Mouse (Mus musculus): ENCODE measurements at regions not wholly inside any gene's neighbourhood (a gene's known extent, or its start where the extent isn't known, plus 50 kb on each side); places are given as distances from the start of the nearest gene placed in this dataset.
A peak's percentile ranks its signal among the peaks of the same experiment; 100 is the strongest.

DNA sequence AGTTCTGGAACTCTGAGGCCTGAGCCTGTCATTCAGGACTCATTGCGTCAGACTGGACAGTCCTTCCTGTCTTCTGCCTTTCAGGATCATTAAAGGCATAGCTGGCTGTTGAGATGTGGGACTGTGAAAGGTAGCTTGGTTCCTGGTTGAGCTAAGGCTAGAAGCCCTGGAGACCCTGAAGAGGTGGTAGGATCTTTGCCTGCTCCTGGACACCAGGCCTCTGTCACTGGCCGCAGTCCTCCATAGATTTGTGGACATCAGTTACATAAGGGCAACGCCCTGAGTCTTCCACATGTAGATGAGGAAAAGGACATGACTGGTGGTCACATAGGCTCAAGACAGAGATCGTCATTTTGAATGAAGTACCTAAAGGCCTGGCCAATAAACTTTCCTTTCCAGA, 127.9 kb downstream of the Opa1 start:
- Histone ChIP-seq H3K4me3 (no peak overlapping the region), H3K4me2 (no peak overlapping the region), H3K27ac (ENCODE audit: poor library complexity, severe bottlenecking) (no peak overlapping the region), H3K9me3 (replicated peaks) (no peaks in the 10 kb centered on the region), H3K27me3 (replicated peaks) (no peaks in the 10 kb centered on the region), H3K4me1 (replicated peaks) (0 out of 2 replicates have a peak, but pooled peaks cover 9% of the 10 kb centered on the region), H3K9ac (no peak overlapping the region), H3K36me3 (no peaks in the 10 kb centered on the region)
- ATAC-seq (ENCODE audit: insufficient number of reproducible peaks, low FRiP score), result no peak
- 89% methylated on average over 4 of the region's 4 CpGs for WGBS

DNA sequence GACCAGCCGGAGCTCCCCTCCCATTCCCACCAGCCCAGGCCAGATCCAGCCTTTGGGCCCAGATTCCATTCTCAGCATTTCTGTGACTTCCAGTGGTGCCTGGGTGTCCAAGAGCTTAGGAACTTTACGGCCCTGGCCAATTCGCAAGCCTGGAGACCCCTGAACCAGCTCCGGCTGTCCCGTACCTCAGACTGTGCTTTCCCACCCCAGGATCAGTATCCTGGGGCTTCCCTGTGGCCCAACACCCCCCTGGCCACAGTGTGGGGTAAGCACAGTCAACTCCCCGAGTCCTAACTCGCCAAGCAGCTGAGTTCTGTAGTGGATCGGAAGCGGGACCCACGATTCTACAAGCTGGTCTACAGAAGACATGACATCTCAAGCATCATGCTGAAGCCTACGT, 128.5 kb downstream of the Opa1 start:
- H3K4me1 ChIP-seq (replicated peaks), result peaks cover 15% of the 10 kb centered on the region; the same call in 1 of the 2 replicates
- H3K27me3 ChIP-seq (replicated peaks), result no peaks in the 10 kb centered on the region
- WGBS, result 85% methylated on average over 11 of the region's 11 CpGs

DNA sequence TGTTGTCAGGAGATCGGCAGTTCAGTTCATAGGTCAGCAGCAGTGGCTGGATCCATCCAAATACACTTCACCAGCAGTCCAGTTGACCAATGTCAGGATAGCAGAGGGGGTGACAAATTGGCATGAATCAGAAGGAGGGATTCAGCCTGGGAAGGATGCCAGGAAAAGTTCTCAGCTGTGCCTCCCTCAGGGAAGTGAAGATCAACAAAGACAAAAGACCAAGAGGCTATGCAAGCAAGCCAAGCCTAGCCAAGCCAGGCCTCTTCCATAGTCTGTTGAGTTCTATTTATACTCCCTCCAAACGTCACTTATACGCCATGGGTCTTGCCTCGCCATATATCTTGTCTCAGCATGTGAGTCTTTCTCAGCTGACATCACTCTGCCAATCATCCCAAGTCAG, 129.9 kb downstream of the Opa1 start:
- no peaks in the 10 kb centered on the region for H3K27me3 ChIP-seq (replicated peaks)
- ATAC-seq (ENCODE audit: insufficient number of reproducible peaks, low FRiP score), result no peak
- no peaks in the 10 kb centered on the region for H3K36me3 ChIP-seq
- H3K4me3 ChIP-seq, result no peak overlapping the region
- H3K9ac ChIP-seq, result no peak overlapping the region
- H3K4me1 ChIP-seq (replicated peaks), result peaks cover 15% of the 10 kb centered on the region; the same call in 1 of the 2 replicates
- H3K4me2 ChIP-seq, result no peak overlapping the region
- H3K9me3 ChIP-seq (replicated peaks), result no peaks in the 10 kb centered on the region
- WGBS, result 58% methylated on average over 4 of the region's 4 CpGs
- H3K27ac ChIP-seq (ENCODE audit: poor library complexity, severe bottlenecking), result no peak overlapping the region

More for the DNA sequence above, 128.5 kb downstream of the Opa1 start:
- H3K9me3 ChIP-seq (replicated peaks), result no peaks in the 10 kb centered on the region
- H3K9ac ChIP-seq, result no peak overlapping the region
- ATAC-seq (ENCODE audit: insufficient number of reproducible peaks, low FRiP score), result no peak
- no peak overlapping the region for H3K4me2 ChIP-seq
- no peaks in the 10 kb centered on the region for H3K36me3 ChIP-seq
- H3K27ac ChIP-seq (ENCODE audit: poor library complexity, severe bottlenecking), result no peak overlapping the region
- H3K4me3 ChIP-seq, result no peak overlapping the region

DNA sequence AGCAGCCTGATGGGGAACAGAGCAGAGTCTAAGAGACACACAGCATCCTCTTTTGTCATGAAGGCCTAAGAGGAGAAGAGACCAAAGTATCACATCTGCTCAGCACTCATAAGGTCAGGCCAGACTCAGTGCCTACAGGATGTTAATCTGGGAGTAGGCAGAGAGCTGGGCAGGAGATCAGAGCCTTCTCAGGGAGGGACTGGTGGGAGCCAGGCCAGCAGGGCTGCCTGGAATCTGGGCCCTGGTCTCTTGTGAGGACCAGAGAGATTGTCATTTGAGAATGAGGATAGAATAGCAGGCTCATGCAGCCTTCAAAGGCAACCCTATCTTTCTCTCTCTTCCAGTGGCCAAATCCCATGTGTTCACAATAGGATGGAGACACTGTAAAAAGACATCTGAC, 132.3 kb downstream of the Opa1 start:
- Histone ChIP-seq H3K9ac (no peak overlapping the region), H3K9me3 (replicated peaks) (no peaks in the 10 kb centered on the region), H3K4me2 (no peak overlapping the region), H3K27ac (ENCODE audit: poor library complexity, severe bottlenecking) (no peak overlapping the region), H3K4me1 (replicated peaks) (peaks cover 21% of the 10 kb centered on the region), H3K27me3 (replicated peaks) (no peaks in the 10 kb centered on the region), H3K36me3 (no peaks in the 10 kb centered on the region), H3K4me3 (no peak overlapping the region)
- ATAC-seq (ENCODE audit: insufficient number of reproducible peaks, low FRiP score), result no peak

DNA sequence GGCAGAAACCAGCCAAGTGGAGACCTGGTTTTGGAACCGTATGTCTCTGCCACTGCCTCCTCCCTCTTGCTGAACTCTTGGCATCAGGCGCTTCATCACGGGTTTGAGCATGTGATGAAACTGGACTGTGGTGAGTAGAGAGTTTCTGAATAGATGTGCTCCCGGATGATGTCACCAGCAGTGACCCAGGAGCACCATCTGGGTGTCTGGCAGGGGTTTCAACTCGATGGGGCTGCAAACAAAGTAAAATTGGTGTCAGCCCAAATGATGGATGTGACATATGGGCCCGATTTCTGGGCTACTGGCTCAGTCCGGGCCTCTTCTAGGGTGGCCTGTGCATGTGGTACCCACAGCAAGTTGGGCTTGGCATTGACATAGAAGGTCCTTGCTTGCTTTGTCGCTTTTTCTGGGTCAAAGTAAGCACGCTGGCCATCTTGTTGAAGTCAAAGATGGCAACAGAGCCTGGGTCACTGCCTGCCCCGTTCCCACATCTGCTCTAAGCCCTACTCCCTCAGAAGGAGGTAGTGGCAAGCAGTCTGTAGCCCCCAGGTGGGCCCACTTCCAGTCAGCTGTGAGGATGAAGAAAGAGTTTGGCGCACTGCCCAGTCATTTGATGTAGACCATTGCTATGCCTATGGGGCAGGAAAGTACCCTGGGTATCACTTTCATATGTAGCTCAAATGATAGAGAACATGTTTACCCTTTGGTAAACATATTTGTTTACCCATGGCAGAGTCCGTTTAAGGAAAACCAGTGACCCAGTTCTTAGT, 133.0 kb downstream of the Opa1 start:
- Histone ChIP-seq H3K36me3 (no peaks in the 10 kb centered on the region), H3K9me3 (replicated peaks) (no peaks in the 10 kb centered on the region)
- 76% methylated on average over 12 of the region's 12 CpGs for WGBS

DNA sequence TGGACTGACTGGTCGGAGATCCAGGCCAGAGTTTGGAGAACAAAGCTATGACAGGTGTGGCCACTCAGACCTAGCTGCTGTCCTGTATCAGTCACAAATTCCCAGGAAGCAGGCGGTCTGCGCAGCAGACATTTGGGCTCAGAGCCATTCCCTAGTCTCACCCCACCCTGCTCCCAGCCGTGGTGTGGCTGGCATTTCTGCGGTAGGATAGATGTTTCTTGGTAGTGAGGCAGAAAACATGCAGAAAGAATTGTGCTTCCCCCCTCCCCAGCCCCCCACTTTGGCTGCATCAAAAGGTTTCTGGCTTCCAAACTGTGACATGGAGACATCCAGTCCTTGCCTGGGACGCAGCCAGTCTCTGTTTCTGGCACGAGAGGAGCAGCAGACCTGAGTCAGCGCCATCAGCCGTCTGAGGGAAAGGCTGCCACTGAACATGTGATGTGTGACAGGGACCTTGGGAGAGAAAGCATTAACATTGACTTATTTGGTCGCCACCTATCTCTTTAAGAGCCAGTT, 135.5 kb downstream of the Opa1 start:
- Histone ChIP-seq H3K9ac (no peak overlapping the region), H3K9me3 (replicated peaks) (no peaks in the 10 kb centered on the region), H3K27ac (ENCODE audit: poor library complexity, severe bottlenecking) (no peak overlapping the region), H3K36me3 (no peaks in the 10 kb centered on the region), H3K27me3 (replicated peaks) (0 out of 2 replicates have a peak, but pooled peaks cover 3% of the 10 kb centered on the region), H3K4me1 (replicated peaks) (peaks cover 17% of the 10 kb centered on the region), H3K4me3 (no peak overlapping the region), H3K4me2 (no peak overlapping the region)
- ATAC-seq (ENCODE audit: insufficient number of reproducible peaks, low FRiP score), result peak; percentile 53; the same call in 1 of the 2 replicates
- 40% methylated on average over 10 of the region's 10 CpGs for WGBS

More for the DNA sequence above, 133.0 kb downstream of the Opa1 start:
- ATAC-seq (ENCODE audit: insufficient number of reproducible peaks, low FRiP score), result no peak
- no peak overlapping the region for H3K9ac ChIP-seq
- H3K27me3 ChIP-seq (replicated peaks), result no peaks in the 10 kb centered on the region
- H3K4me1 ChIP-seq (replicated peaks), result peaks cover 21% of the 10 kb centered on the region
- no peak overlapping the region for H3K27ac ChIP-seq (ENCODE audit: poor library complexity, severe bottlenecking)
- no peak overlapping the region for H3K4me2 ChIP-seq
- H3K4me3 ChIP-seq, result no peak overlapping the region

DNA sequence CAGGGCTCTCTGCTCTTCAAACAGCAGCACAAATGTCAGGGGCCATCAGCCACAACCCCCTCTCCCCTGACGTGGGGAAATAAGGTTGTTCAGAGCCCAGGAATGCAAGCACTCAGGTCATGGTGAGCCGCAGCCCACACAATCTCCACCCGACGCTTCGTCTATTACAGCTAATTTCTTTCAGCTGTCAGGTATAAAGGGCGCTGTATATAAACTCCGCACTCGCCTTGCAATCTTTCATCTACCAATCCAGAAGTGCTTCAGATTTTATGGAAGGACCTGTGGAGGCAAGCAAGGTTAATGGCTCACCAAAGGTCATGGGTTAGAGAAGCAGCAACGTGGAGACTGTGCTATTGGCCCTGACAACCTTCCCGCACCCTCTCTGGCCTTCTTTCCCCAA, 139.8 kb downstream of the Opa1 start:
- Histone ChIP-seq H3K27me3 (replicated peaks) (0 out of 2 replicates have a peak, but pooled peaks cover 17% of the 10 kb centered on the region), H3K4me1 (replicated peaks) (peaks cover 6% of the 10 kb centered on the region; the same call in 1 of the 2 replicates), H3K9me3 (replicated peaks) (no peaks in the 10 kb centered on the region), H3K4me3 (no peak overlapping the region), H3K4me2 (no peak overlapping the region), H3K36me3 (no peaks in the 10 kb centered on the region), H3K27ac (ENCODE audit: poor library complexity, severe bottlenecking) (no peak overlapping the region), H3K9ac (no peak overlapping the region)
- 62% methylated on average over 10 of the region's 10 CpGs for WGBS
- ATAC-seq (ENCODE audit: insufficient number of reproducible peaks, low FRiP score), result no peak

DNA sequence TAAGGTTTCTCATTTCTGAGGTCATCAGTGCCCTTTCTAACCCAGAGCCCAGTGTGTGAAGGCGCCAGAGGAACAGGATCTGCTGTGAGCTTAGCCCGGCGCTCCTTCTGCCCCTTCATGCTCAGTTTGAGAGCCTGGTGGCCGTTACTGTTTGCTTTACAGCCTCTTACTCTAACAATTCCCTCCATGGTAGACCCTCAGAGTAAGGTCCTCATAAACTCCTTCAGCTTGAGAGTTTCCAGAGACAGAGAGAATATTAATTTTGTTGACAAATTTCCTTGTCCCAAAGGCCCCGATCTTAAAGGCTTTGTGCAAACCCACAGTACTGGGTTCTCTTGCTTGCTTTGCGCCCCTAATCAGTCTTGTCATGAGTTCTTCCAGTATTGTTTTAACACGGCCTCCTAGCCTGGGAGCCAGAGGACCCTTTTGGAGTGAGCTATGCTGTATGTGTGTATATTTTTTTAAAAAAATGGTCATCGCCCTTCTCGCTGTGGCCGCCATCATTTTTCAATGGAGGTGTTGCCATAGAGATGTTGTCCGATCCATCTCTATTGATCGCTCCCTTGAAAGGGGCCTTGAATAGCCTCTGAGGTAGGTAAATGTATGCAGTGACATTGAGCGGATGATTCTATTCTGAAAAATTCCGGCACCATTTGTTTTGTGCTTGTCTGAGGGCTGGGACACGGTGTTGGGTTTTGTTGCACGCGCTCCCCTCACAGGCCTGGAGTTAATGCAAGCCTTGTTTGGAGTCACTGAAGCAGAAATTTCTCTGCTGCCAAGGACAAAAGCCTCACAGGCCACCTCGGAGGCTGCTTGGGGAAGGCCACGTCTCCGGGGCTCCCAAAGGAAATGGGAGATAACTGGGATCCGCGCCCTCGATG, 140.7 kb downstream of the Opa1 start:
- no peak overlapping the region for H3K4me3 ChIP-seq
- H3K4me2 ChIP-seq, result no peak overlapping the region
- H3K36me3 ChIP-seq, result no peaks in the 10 kb centered on the region
- WGBS, result 82% methylated on average over 23 of the region's 23 CpGs
- H3K27ac ChIP-seq (ENCODE audit: poor library complexity, severe bottlenecking), result no peak overlapping the region
- peaks cover under 1% of the 10 kb centered on the region; the same call in 1 of the 2 replicates for H3K4me1 ChIP-seq (replicated peaks)
- H3K9me3 ChIP-seq (replicated peaks), result no peaks in the 10 kb centered on the region
- H3K27me3 ChIP-seq (replicated peaks), result peaks cover 19% of the 10 kb centered on the region; the same call in 1 of the 2 replicates
- no peak overlapping the region for H3K9ac ChIP-seq
- no peak for ATAC-seq (ENCODE audit: insufficient number of reproducible peaks, low FRiP score)

DNA sequence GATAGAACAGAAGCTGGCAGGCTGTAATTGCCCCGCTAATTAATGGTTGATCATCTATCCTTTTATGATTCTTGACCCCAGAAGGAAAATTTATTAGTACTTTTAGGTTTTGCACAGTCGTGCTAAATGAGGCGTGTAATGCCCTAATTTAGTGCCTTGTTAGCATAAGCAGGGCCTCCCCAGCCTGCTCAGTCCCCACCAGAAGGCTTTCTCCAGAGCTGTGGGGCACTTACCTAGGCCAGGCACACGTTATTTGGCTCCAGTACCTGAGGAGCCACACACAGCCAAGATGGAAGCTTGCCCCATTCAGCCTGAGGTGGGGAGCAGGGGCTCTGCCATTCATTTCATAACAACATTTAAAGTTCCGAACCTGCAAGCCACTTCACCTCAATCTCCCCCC, 146.0 kb downstream of the Opa1 start:
- no peak overlapping the region for H3K9ac ChIP-seq
- no peak overlapping the region for H3K27ac ChIP-seq (ENCODE audit: poor library complexity, severe bottlenecking)
- no peak overlapping the region for H3K4me3 ChIP-seq
- peaks cover 12% of the 10 kb centered on the region for H3K4me1 ChIP-seq (replicated peaks)
- peaks cover 50% of the 10 kb centered on the region for H3K27me3 ChIP-seq (replicated peaks)
- no peak overlapping the region for H3K4me2 ChIP-seq
- WGBS, result 76% methylated on average over 5 of the region's 5 CpGs
- ATAC-seq (ENCODE audit: insufficient number of reproducible peaks, low FRiP score), result no peak
- H3K36me3 ChIP-seq, result no peaks in the 10 kb centered on the region
- no peaks in the 10 kb centered on the region for H3K9me3 ChIP-seq (replicated peaks)

DNA sequence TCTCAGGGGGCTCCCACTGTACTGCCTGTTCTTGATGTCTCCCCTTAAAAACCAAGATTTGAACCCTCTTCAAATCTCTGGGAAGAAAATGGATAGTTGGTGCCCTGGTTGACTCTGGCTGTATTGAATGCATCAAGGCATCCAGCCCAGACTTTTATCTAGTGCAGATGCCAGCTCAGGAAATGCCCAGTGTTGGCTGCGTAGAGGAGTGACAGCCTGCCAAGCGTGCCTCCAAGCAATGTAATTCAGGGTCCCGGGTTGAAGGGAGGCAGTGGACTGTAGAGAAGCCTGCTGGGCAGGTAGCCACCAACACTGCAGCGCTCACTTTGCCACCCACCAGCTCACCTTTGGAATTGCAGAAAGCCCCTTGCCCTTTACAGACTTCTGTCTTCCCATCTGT, 146.4 kb downstream of the Opa1 start:
- WGBS, result 65% methylated on average over 4 of the region's 4 CpGs
- Histone ChIP-seq H3K4me3 (no peak overlapping the region), H3K9me3 (replicated peaks) (no peaks in the 10 kb centered on the region), H3K36me3 (no peaks in the 10 kb centered on the region), H3K27me3 (replicated peaks) (peaks cover 50% of the 10 kb centered on the region), H3K27ac (ENCODE audit: poor library complexity, severe bottlenecking) (no peak overlapping the region), H3K4me1 (replicated peaks) (peaks cover 16% of the 10 kb centered on the region), H3K9ac (no peak overlapping the region), H3K4me2 (no peak overlapping the region)
- ATAC-seq (ENCODE audit: insufficient number of reproducible peaks, low FRiP score), result no peak

DNA sequence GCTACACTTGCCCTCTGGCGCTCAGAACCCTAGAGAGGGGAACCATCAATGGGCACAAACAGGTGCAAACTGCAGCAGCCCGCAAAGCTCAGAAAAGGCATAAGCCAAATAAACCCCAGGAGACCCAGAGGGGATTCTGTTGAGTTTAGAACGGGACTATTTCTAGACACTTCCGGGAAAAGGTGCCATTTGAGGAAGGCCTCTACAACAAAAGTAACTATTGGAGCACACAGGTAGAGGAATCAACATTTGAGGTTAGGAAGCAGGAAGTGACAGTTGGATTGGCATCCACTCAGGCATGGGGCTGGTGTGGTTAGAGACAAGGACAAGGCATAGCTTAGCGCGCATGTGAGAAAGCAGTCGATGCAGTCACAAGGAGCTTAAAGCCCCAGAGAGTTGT, 148.3 kb downstream of the Opa1 start:
- Histone ChIP-seq H3K9ac (no peak overlapping the region), H3K36me3 (no peaks in the 10 kb centered on the region), H3K9me3 (replicated peaks) (no peaks in the 10 kb centered on the region), H3K4me3 (no peak overlapping the region), H3K27me3 (replicated peaks) (peaks cover 53% of the 10 kb centered on the region), H3K4me2 (no peak overlapping the region), H3K27ac (ENCODE audit: poor library complexity, severe bottlenecking) (no peak overlapping the region), H3K4me1 (replicated peaks) (peaks cover 16% of the 10 kb centered on the region)
- no peak for ATAC-seq (ENCODE audit: insufficient number of reproducible peaks, low FRiP score)
- whole genome bisulfite sequencing, result 79% methylated on average over 7 of the region's 7 CpGs

All from heart, embryonic 12.5 days (tissue).